Mouse (Mus musculus): ENCODE results near the gene Gfy.

- TF ChIP-seq ZNF384 (IDR thresholded peaks at IDR 0.05; ENCODE audit: low read depth, low read length) = no peak
- no peak for TF ChIP-seq CHD2 (IDR thresholded peaks at IDR 0.05; ENCODE audit: low read depth, low read length)
- TF ChIP-seq HCFC1 (IDR thresholded peaks at IDR 0.05; ENCODE audit: borderline replicate concordance, insufficient read depth, low read length) = no peak
Measured at GRCm38 (mm10) chr7:45189600-45189999, 10.2 kb upstream of the Gfy start.

Measured in ES-E14 (cell line).